Mouse (Mus musculus) left cerebral cortex, postnatal 10 days (tissue): ENCODE results near the gene Cdh1. TPM values are rescaled to one million over a fixed set of nuclear protein-coding genes. Genes with fewer than 3 reads are reported as not detected.

Source experiments
- DNase-seq, 2 experiments: peaks; one replicate each; pipeline ENCODE4 v3.0.0; 2021 to 2022; ENCODE audit warnings: low spot score in 2 of 2, mixed read lengths in 1 of 2; ENCODE audit errors: extremely low spot score in 1 of 2
- intact Hi-C: fragments of 180-260 bp; cut with DNase I; formaldehyde crosslinking; loops from one replicate; pipeline ENCODE4 v1.15.1; 2025
- total RNA-seq, 2 experiments: library from RNA; stranded (reverse); gene quantifications; 2 replicates each; pipeline ENCODE4 v1.2.3; 2021

Gene Cdh1
- total RNA-seq, 2 experiments from 2014 or later: 2.6 to 3.1 TPM

DNA sequence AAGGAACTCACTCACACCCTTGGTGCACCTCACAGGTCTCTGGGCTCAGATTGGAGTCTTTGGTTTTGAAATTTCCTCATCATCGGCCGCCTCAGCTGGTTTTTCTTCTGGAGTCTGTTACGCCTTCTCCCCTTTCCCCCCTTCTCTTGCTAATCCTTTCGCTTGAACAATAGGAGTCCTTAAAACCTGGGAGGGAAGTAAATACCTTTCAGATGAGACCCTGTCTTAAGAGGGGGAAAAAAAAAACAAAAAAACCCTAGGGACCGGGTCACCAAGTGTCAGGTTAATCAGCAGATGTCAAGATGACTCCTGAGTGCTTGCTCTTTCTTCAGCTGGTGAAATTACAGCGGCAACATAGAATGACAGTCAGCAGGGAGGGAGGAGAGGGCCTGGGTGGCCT is 14.0 kb downstream of the Cdh1 start:
- DNase-seq: no peak
- intact Hi-C loops: no loop called here

DNA sequence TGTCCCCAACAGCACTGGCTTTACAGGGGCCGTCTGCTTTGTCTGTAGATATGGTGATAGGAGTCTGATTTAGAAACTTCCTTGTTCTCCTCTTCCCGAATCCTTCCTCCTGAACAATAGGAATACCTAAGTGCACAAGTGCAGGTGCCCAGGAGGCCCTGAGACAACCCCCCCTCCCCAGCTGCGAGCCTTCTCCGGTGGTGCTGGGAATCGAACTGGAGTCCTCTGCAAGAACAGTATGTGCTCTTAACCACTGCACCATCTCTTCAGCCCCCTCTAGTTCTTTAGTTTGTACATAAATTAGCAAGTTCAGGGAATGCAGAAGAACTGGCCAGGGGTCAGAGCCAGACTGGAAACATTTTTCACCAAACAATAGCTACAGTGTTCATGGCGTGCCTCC is 14.7 kb downstream of the Cdh1 start:
- intact Hi-C loops: no loop called here
- no peak for DNase-seq

- no peak for DNase-seq
- intact Hi-C loops: no loop called here
Observed at GRCm38 (mm10) chr8:106618324-106618723, 15.2 kb downstream of the Cdh1 start.

GRCm38 (mm10) chr8:106619549-106620245 is 16.5 kb downstream of the Cdh1 start:
- intact Hi-C loops: no loop called here
- DNase-seq: peak in 1 of 2 experiments; percentile 87

DNA sequence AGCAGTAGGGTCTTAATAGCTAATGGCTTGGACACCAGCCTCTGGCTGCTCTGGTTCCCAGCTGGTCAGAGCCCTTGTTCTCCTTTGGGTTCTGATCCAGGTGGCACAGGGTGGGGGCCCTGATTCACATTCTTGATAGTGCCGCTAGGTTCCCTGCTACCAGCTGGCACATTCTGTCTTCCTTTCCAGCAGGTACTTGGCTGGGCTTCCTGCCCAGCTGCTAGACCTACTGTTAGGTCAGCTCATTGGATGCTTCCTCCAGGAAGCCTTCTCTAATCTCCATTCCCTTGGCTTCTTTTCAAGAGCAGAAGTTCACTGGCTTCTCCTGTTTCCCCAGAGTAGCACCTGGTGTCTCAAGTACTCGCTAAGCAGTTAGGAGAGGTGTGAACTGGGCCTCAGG is 17.3 kb downstream of the Cdh1 start:
- DNase-seq: no peak
- intact Hi-C loops: no loop called here

GRCm38 (mm10) chr8:106623016-106623415 is 19.9 kb downstream of the Cdh1 start:
- intact Hi-C loops: no loop called here
- DNase-seq: no peak

DNA sequence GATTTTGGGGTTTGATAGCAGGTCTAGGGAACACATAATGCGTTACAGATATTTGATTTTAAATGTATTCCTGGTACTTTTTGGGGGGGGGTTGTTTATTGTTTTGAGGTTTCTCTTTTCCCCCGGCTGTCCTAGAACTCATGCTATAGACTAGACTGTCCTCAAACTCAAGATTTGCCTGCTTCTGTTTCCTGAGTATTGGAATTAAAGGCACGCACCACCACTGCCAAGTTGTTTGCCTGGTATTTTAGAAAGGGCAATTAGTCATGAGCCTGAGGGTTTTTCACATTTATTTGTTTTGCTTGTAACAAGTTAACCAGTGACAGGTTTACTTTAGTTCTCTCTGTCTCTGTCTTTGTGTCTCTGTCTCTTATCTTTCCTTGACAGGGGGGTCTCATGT is 20.3 kb downstream of the Cdh1 start:
- DNase-seq: no peak
- intact Hi-C loops: no loop called here

GRCm38 (mm10) chr8:106623954-106624353 is 20.8 kb downstream of the Cdh1 start:
- intact Hi-C loops: no loop called here
- DNase-seq: no peak

DNA sequence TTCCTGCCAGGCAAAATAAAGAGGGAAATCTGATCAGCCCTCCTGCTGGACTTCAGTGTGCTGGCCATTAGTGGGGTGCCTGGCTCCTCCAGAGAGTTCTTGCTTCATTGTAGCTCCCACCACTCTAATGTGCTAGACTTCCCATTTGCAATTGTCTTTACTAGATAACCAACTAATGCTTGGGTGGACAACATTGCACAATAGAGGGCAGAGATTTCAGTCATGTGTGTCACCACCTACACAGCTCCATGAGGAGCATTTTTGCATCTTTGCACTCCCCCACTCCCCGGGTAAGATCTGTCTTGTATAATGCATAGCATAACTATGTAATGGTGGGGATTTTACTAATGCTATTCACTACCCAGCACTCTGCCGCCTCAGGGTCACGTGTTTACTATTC is 21.6 kb downstream of the Cdh1 start:
- DNase-seq: no peak
- intact Hi-C loops: no loop called here

DNA sequence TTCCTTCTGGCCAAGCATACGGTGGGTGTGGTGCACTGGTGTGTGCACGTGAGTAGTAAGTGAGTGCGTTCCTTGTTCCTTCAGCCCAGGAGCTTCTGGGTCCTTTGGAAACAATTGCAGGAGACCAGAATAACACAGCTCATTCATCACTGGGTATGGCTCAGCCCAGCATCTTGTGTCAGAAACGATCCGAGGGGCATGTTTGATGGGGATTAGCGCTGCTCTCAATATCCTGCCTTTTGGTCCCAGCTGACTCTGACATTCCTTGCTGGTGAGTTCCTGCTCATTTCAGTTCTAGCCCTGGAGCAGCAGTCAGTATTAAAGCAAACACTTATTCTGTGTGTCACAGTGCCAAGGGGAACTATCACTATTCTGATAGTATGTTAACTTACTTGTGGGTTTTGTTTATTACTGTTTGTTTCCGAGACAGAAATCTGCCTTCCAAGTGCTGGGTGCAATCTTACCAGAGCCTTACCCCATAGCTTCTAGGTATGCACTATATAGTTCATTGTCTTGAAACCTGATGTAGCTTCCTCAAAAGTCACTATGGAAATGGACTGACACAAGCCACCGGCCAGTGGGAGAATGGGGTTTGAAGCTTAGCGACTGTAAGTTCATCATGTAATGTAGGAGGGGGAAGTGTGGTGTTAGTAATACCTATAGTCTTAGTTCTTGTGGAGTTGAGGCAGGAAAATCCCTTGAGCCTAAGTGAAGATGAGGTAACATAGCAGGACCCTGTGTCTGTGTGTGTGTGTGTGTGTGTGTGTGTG is 23.1 kb downstream of the Cdh1 start:
- DNase-seq: no peak
- intact Hi-C loops: no loop called here

- intact Hi-C loops: no loop called here
Observed at GRCm38 (mm10) chr8:106628291-106628964, 25.3 kb downstream of the Cdh1 start.

DNA sequence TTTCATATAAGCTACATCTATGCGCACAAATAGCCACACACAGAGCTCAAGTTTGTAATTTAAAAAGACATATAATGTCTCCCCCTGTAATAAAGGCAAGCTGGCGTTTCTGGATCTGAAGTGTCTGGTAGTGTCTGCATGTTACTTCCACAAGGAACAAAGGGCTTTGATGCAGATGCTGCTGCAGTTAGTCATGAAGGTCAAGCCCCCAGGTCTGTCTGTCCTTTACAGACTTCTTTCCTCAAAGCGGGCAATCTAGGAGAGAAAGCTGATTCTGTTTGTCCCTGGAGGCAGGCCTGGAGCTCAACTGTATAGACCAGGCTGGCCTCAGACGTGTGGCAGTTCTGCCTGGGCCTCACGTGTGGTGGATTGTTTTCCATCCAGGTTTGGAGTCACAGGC is 26.3 kb downstream of the Cdh1 start:
- intact Hi-C loops: no loop called here
- DNase-seq: no peak

More at GRCm38 (mm10) chr8:106628291-106628964, 25.3 kb downstream of the Cdh1 start:
- DNase-seq: no peak

GRCm38 (mm10) chr8:106631904-106632303 is 28.8 kb downstream of the Cdh1 start:
- no peak for DNase-seq
- intact Hi-C loops: no loop called here

DNA sequence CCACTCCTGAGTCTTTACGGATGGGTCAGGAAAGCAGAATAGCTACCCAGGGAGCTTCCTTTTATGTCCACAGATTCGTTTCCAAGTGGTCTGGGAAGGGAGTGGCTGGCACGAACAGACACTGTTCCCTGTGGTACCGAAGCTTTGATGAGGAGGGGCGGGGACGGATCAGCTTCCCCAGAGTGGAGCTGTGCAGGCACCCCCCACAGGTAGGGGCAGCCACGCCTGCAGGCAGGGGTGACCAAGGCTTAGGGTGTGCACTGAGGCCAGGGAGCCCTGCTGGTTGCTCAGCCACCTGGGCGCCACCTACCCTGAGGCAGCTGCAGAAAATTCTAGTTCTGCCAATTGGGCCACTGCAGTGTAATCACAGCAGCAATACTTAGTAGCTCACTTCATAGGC is 29.5 kb downstream of the Cdh1 start:
- peak in 1 of 2 experiments; percentile 37 for DNase-seq
- intact Hi-C loops: no loop called here

DNA sequence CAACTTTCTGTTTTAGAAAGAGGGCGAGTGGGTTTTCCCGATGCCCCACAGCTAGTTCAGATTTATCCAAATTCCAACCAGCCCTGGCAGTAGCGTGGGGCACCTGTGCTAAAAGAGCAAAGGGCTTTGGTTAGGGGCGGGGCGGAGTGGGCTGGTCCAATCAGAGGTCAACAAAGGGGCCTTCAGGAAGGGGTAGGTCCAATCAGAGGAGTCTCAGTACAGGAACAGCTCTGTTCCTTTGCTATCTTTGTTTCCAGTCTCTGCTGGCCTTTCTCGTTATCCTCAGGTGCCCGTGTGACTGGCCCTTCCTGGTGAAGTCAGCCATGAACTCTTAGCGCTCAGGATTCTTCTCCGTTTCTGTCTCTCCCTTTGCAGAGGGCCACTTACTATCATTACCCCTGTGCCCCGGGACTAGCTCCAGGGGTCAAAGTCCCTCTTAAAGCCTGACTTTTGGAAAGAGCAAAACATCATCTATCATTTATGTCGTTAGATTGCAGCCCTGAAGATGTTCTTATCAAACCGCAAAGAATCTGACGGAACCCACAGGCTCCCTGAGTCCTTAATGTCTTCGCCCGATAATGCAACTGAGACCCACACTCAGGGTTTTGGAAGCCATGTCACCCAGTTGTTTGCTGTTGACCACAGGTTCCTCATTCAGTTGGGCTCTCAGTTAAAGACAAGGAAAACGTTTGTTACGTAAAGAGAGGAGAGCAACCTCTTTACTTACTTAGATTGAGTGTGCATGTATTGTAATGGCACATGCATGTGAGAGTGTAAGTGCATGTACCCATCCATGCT is 30.4 kb downstream of the Cdh1 start:
- intact Hi-C loops: no loop called here
- no peak for DNase-seq

- intact Hi-C loops: no loop called here
- no peak for DNase-seq
Observed at GRCm38 (mm10) chr8:106635284-106635683, 32.1 kb downstream of the Cdh1 start.

DNA sequence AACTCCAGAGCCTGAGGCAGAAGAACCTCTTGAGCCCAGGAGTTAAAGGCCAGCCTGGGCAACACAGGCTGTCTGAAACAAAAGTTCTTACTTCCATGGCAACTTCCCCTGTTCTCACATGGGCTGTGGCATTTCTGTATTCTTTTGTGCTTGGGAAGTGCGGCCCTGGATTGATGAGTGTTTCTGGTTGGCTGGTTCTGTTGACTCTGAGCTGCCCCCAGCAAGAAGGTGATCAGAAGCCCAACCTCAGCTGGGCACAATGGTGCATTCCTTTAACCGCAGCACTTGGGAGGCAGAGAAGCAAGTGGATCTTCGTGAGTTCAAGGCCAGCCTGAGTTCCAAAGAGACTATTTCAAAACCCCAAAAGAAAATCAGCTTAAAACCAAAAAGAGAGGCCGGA is 34.3 kb downstream of the Cdh1 start:
- intact Hi-C loops: no loop called here
- DNase-seq: no peak

DNA sequence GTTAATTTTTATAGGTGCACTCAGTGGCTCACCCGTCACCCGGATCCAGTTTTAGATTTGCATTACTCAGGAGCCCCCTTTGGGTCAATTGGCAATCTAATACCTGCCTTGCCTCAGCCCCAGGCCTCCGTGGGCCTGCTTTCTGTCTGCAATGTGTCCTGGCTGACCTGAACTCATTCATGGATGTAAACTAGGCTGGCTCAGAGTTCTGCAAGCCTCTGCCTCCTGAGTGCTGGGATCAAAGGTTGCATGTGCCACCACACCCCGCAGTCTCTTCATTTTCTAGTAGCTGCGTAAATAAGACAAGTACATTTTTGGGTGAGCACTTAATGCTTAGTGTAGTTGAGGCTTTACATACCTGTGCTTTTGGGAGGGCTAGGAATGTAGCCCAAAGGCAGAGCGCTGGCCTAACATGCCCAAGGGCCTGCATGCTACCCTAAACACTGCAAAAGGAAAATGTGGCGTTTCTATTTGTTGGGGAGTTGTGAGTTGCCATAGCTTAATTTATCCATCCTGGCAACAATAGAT is 35.7 kb downstream of the Cdh1 start:
- no peak for DNase-seq
- intact Hi-C loops: no loop called here

DNA sequence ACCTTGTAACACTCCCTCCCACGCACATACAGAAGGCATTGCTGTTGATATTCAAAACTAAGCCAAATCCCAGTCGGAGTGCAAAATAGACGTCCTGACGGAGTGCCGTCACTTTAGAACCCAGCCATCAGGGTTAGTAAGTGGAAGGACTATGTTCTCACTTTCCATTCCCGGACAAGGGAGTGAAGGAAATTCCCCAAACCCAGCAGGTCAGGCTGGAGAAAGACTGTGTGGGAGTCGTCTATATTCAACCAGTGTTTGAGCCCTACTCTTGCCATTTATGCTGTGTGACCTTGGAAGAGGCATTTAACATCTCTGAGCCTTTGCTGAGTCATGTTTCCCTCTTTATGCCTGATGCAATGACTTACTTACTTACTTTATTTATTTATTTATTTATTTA is 37.1 kb downstream of the Cdh1 start:
- DNase-seq: no peak
- intact Hi-C loops: loop anchor here (5.0 kb wide), 1 partner anchor 93 kb away; no protein-coding TSS in a partner anchor
